Mouse (Mus musculus) heart, postnatal 0 days (tissue): Measurements from ENCODE around the gene Atxn1.

ENCODE experiments used
- CTCF ChIP-seq: IDR thresholded peaks from 2 replicates; pipeline ENCODE4 v1.5.1; 2016; ENCODE audit warnings: antibody characterized with exemption, control low read depth, low read depth
- EP300 ChIP-seq: IDR thresholded peaks from 2 replicates; pipeline ENCODE4 v1.6.1; 2016; ENCODE audit warnings: antibody characterized with exemption, low read depth

- TF ChIP-seq CTCF (no peak), EP300 (no peak)
Measured at GRCm38 (mm10) chr13:45562011-45562410, 402.8 kb downstream of the Atxn1 start.
